Mouse (Mus musculus) 416B (cell line): ENCODE measurements around the gene Mrpl48.

Experiments used
- DNase-seq: peaks from one replicate; pipeline ENCODE4 v3.0.0; 2011; ENCODE audit warnings: low read depth

Mrpl48 gene

GRCm38 (mm10) chr7:100608130-100608741, at the start of gene Mrpl48:
TSS of gene Mrpl48 (minus strand) at chr7:100608301.
- peak; percentile 26 for DNase-seq

DNA sequence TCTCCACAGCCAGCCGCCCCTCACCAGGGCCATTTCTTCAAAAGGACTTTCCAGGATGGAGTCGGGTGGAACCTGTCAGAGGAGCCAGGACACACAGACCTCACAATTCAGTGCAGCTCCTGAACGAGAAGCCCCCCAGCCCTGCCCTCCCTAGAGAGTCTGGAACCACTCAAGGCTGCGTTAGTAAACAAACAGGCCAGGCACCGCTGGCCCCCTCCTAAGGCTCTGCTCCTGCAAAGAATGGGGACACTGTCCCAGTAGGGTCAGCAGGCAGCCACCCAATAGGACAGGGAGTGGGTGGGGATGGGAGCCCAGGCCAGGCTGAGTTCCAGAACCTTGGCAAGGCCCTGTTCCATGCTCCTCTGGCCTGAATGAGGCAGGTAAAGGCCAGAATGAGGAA, 48.6 kb upstream of the Mrpl48 start:
- no peak for DNase-seq

DNA sequence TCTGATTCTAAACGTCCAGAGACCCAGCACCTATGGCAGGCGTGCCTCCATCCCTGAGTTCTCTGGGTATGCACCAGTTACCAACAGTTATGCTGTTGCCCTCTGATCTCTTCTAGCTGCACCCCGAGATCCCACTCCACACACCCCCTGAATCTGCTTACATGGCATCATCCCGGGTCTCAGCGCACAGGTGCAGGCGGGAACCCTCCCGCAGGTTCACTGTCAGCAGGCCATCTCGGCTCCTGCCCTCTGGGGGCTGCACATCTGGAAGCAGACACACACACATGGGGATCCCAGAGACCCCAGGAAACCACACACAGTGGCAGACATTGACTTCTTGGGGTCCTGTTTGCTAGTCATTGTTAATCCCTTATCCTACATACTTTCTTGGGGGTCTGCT, 46.3 kb upstream of the Mrpl48 start:
- no peak for DNase-seq

DNA sequence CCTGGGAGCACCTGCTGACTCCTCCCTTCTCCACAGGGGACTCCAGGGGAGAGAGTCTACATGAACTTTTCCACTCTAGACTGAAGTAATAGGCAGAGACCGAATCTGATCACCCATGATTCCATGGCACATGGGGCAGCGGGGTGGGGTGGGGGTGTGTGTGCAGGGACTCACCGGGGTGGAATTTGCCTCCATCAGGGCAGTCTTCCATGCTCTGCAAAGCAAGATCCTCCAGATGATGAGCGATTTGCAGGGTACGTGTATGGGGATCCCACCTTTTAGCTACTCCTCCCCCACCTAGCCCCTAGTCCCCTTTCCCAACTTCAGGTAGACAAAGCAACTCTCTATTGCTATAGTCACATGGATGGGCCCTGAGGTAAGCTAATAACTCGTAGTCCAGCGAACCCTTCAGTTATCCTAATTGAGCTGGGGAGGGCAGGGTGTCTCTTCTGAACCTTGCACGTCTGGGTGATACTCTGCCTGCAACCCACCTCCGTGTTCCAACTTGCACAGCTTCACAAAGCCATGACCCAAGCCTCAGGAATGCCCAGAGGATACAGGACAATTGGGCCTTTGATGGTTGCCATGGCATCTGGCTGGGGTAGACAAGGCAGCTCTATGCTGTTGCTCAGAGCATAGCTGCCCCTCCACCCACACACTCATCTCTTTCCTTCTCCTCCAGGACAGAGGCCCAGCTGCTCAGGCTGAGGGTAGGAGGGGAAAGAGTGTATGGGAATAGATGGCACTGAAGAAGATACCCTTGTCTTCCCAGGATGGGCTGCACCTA, 45.6 kb upstream of the Mrpl48 start:
- no peak for DNase-seq

GRCm38 (mm10) chr7:100651011-100651410, 42.9 kb upstream of the Mrpl48 start:
- DNase-seq = no peak

GRCm38 (mm10) chr7:100650421-100650820, 42.3 kb upstream of the Mrpl48 start:
- no peak for DNase-seq

- no peak for DNase-seq
Measured at GRCm38 (mm10) chr7:100649826-100650225, 41.7 kb upstream of the Mrpl48 start.

DNA sequence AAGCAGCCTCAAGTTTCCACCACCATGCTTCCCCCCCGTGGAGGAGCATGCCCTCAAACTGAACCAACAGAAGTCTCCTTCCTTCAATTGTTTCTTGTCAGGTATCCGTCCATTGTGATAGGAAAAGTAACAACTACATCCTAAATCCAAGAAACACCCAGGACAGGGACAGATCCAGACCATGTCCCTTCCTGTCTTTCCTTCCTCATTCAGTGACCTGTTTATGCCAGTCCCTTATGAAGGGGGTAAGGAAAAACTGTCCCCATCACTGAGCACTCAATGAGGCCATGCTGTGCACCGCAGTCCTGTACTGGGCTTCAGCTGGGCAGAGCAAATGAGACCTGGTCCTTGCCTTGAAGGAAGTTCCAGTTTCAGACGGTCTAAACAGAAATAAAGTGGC, 41.0 kb upstream of the Mrpl48 start:
- DNase-seq = no peak

DNA sequence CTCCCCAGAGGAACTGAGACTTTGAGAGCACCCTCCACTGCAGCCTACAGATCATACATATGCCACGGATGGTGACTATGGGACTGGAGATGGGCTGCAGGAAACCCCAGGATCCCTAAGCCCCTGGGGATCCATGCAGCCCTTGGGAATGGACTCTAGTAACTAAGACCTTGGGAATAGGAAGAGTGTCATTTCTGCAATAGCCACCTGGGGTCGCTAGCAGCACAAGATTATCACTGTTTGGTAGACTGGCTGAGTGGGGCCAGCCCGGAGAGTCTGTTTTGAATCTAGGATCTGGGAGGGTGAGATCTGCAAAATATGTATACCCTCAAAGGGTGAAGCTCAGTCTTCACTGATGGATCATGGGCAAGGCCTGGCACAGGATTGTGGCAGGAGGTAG, 37.0 kb upstream of the Mrpl48 start:
- peak; percentile 73 for DNase-seq

GRCm38 (mm10) chr7:100642413-100642812, 34.3 kb upstream of the Mrpl48 start:
- no peak for DNase-seq

DNA sequence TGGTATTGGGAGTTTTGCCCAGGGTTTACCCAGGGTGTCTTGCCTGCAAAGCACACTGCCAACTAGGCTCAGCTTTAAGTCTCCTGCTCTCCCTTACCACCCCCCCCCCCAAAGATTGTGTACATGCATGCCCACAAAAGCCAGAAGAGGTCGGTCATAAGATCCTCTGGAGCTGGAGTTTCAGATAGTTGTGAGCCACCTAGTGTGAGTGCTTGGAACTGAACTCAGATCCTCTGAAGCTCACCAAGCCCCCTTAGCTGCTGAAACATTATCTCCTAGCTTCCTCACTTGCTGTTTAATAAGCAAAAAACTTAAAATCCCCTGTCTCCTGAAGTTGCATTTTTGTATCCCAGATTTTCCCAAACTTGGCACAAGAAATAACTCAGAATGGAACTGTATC, 29.6 kb upstream of the Mrpl48 start:
- DNase-seq = peak; percentile 84

GRCm38 (mm10) chr7:100624538-100624937, 16.4 kb upstream of the Mrpl48 start:
- DNase-seq = no peak

GRCm38 (mm10) chr7:100622277-100622676, 14.2 kb upstream of the Mrpl48 start:
- DNase-seq = peak; percentile 45

DNA sequence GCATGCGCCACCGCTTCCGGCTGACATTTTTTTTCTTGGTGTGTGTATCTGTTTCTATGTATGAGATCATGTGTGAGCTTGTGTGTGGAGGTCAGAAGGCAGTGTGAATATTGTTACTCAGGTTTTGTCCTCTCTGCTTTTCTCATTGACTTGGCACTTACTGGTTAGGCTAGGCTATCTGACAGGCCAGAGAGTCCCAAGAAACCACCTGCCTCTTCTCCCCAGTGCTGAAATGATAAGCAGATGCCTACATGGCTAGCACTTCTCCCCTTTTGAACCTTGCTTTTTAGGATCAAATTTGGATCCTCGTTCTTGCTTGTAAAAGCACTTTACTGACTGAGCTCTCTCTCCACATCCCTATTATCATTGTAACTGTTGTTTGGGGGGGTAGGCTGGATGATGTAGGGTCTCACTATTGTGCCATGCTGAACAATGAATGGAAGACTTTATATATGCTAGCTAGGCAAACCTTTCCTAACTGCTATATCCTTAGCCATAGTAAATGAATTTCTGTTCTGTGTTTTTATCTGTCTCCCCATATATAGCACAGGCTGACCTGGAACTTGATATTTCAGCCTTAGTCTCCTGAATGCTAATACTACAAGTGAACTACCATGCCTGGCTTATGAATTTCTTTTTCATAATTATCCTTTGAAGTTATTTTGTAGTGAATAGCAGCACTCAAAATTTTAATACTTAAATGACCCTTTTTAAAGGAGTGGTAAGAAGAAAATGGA, 8.2 kb upstream of the Mrpl48 start:
- DNase-seq = no peak

DNA sequence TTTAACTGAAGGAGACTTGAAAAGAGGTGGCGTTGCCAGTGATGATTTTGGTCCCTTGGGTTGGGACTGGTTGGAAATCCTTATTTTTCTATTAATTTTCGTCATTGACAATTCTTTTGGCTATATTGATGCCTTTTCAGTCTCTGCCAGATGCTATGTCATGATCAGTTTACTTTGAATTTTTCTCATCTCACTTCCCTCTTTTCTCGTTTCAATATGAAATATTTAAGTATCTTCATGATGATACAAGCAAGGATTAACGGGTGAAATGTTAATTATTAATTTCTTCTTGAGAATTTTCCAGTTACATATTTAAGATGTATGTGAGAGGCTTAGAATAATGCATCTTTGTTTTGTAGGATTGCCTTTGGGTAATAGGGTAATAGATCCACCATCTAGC, 809 bp upstream of the Mrpl48 start:
- no peak for DNase-seq

DNA sequence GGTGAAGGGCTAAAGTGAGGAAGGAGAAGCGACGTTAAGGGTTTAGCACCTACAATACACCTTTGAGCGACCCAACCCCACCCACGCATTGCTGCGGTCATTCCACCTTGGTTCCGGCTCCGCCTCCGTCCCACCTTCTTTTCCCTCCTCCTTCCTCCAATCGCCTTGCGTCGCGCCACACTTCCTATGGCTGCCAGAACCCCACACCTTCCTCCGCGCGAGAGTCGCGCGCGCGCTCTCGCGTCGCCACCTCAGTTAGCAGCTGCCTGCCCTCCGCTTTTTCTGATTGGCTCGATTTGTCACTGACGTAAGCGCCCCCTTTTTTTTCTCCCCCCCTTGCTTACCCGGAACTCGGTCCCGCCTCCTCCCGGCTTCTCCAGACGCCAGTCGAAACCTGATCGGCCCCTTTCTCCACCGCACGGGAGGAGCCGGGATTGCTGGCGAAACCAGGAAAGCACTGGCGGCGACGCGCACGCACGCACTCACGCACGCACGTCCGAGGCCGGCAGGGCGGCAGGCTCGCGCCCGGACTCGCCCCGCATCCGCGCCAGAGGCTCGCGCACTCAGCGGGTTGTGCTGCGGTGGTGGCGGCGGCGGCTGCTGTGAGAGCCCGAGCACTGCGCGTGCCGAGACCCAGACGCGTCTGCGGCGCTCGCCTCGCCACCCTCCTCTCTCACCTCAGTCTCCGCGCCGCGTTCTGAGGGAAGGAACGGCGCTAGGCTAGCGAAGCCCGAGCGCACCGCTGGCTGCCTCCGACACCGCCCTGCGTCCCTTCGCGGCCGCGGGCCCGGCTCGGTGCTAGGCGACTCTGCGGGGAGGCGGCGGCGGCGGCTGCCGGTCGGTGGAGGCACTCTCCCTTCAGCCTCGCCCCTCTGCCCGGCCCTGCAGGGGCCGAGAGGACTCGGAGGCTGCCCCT, 629 bp downstream of the Mrpl48 start, which contains the start of gene Rab6a:
Gene Rab6a, plus strand, starts transcription at position 197 of the 916 bp plus-strand sequence.
- DNase-seq = peak; percentile 100

DNA sequence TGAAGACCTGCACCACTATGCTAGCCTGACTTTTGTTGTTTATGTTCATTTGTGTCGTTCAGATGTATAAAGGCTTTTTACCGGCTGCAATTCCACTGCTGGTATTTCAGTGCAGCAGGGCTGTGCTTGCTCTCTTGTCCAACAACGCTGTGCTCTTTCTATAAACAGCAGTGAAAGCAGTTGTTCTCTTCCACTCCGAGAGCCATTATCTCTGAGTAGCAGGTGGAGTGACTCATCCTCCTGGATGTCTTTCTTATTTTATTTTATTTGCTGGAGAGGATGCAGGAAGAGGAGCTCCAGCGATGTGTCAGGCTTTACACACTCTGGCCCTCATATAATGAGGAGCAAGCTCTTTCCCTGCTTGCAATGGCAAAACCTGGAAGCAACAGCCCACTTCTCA, 7.9 kb downstream of the Mrpl48 start:
- peak; percentile 29 for DNase-seq

GRCm38 (mm10) chr7:100593349-100593748, 14.8 kb downstream of the Mrpl48 start:
- no peak for DNase-seq

DNA sequence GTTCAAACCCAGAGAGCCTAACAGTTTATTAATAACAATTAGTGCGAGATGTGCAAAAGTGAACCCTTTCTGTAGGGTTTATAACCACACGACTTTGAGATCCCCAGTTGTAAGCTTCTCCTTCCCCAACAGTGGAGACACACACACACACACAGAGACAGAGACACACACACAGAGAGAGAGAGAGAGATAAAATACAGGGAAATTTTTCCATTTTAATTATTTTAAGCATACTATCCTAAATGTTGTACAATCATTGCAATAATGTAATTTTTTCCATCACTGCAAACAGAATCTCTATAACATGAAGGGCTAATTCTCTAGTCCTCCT, 16.6 kb downstream of the Mrpl48 start:
- DNase-seq = no peak

DNA sequence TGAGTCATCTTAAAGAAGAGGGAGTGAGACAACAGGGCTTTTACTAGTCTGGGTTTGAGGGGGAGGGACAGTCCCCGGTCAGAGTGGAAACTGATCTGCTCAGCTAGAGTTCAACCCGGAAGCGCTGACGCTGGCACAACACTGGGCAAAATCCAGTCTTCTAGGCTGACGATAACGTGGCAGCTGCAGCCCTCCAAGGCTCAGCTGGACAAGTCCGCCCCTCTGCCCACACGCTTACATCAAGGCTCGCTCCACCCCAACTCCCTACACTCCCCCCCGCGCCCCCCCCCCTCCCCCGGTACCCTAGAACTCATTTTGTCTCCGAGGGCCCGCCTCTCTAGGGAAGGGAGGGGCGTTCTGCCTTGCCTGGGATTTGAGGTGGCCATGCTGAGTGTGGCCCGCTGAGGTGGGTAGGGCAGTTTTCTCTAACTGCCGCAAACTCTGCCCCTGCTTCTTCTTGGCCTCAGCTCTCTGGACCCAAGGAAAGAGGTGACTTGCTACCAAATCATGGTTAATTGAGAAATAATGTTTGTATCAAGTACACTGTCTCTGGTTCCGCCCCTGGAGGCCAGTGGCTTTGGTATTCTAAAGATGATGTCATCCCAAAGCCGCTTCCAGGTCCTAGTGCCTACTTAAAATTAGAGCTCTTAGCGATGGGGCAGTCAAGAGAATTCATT, 17.1 kb downstream of the Mrpl48 start:
- DNase-seq = peak; percentile 99

DNA sequence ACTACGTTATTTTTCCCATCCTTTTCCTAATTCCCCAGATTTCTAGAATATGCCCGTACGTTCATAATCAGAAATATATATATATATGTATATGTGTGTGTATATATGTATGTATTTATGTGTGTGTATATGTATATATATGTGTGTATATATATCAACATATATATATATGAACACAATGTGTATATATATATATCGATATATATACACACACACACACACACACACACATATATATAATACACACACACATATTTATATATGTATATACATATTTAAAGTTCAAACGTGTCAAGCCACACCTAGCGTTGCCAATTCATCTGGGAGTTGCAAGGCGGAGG, 17.6 kb downstream of the Mrpl48 start:
- DNase-seq = no peak

DNA sequence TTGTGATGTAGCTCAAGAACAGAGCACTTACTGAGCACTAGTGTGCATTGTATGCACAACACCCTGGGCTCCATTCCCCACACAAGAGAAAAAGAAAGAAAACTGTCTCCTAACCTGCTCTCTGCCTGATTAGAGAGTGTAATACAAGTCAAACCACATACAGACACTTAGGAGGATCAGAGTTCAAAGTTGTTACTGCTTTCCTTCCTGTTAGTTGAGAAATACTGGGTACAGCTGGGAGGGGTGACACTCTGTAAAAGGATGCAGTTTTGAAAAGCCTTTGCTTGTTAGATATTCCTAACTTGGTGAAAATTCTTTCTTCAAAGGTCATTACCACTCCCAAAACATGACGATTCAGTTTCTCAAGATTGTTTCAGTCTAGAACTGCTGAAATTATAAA, 18.3 kb downstream of the Mrpl48 start:
- peak; percentile 84 for DNase-seq
